Mouse (Mus musculus): ENCODE results near the gene Ggt5. TPM values are rescaled to one million over a fixed set of nuclear protein-coding genes. Genes with fewer than 3 reads are reported as not detected.
"Not testable (repeated sequence)": the region's sequence is repeated elsewhere in the genome, so short reads cannot be mapped to it uniquely, and the experiment has no call there.

Ggt5 gene
- polyA plus RNA-seq, 1 experiment from 2014 or later: 0.22 TPM

GRCm38 (mm10) chr10:75562596-75562995 is 26.5 kb upstream of the Ggt5 start:
- WGBS: 76% methylated on average over 8 of the region's 8 CpGs
- H3K27me3 ChIP-seq (ENCODE audit: control insufficient read depth, insufficient read depth, low read length): peaks cover 10% of the 10 kb centered on the region
- no peak overlapping the region for H3K27ac ChIP-seq (replicated peaks; ENCODE audit: low read depth, low read length)

GRCm38 (mm10) chr10:75564687-75565265 is 24.4 kb upstream of the Ggt5 start:
- H3K36me3 ChIP-seq (replicated peaks; ENCODE audit: control insufficient read depth, insufficient read depth, low read depth, low read length): no peaks in the 10 kb centered on the region
- no peak for DNase-seq (ENCODE audit: low spot score)
- no peak overlapping the region for H3K27ac ChIP-seq (replicated peaks; ENCODE audit: low read depth, low read length)
- no peaks in the 10 kb centered on the region for H3K9me3 ChIP-seq (replicated peaks; ENCODE audit: control insufficient read depth, low read length)
- H3K4me1 ChIP-seq (ENCODE audit: control insufficient read depth, insufficient read depth, low read length): peaks cover 10% of the 10 kb centered on the region
- no peak for ATAC-seq (replicated peaks; ENCODE audit: insufficient number of reproducible peaks, low FRiP score, low TSS enrichment, low read depth)
- H3K4me2 ChIP-seq (ENCODE audit: low read depth, low read length): no peak overlapping the region
- peaks cover 8% of the 10 kb centered on the region; the same call in 1 of the 2 replicates for H3K27me3 ChIP-seq (ENCODE audit: control insufficient read depth, insufficient read depth, low read length)
- no peak overlapping the region for H3K9ac ChIP-seq (replicated peaks; ENCODE audit: low read length)
- no peak overlapping the region for H3K4me3 ChIP-seq (ENCODE audit: low read depth, low read length)
- WGBS: 78% methylated on average over 12 of the region's 12 CpGs

More at GRCm38 (mm10) chr10:75562596-75562995, 26.5 kb upstream of the Ggt5 start:
- H3K9me3 ChIP-seq (replicated peaks; ENCODE audit: control insufficient read depth, low read length): no peaks in the 10 kb centered on the region
- ATAC-seq (replicated peaks; ENCODE audit: insufficient number of reproducible peaks, low FRiP score, low TSS enrichment, low read depth) (no peak), DNase-seq (ENCODE audit: low spot score) (no peak)
- no peak overlapping the region for H3K9ac ChIP-seq (replicated peaks; ENCODE audit: low read length)
- no peak overlapping the region for H3K4me3 ChIP-seq (ENCODE audit: low read depth, low read length)
- peaks cover 10% of the 10 kb centered on the region for H3K4me1 ChIP-seq (ENCODE audit: control insufficient read depth, insufficient read depth, low read length)
- no peaks in the 10 kb centered on the region for H3K36me3 ChIP-seq (replicated peaks; ENCODE audit: control insufficient read depth, insufficient read depth, low read depth, low read length)
- H3K4me2 ChIP-seq (ENCODE audit: low read depth, low read length): no peak overlapping the region

- H3K4me2 ChIP-seq (ENCODE audit: low read depth, low read length): no peak overlapping the region
- H3K4me3 ChIP-seq (ENCODE audit: low read depth, low read length): no peak overlapping the region
- WGBS: 59% methylated on average over 6 of the region's 6 CpGs
- no peak overlapping the region for H3K27ac ChIP-seq (replicated peaks; ENCODE audit: low read depth, low read length)
- H3K27me3 ChIP-seq (ENCODE audit: control insufficient read depth, insufficient read depth, low read length): peaks cover 2% of the 10 kb centered on the region; the same call in 1 of the 2 replicates
- H3K4me1 ChIP-seq (ENCODE audit: control insufficient read depth, insufficient read depth, low read length): peaks cover 5% of the 10 kb centered on the region
- H3K36me3 ChIP-seq (replicated peaks; ENCODE audit: control insufficient read depth, insufficient read depth, low read depth, low read length): no peaks in the 10 kb centered on the region
- DNase-seq (ENCODE audit: low spot score) (no peak), ATAC-seq (replicated peaks; ENCODE audit: insufficient number of reproducible peaks, low FRiP score, low TSS enrichment, low read depth) (no peak)
- H3K9me3 ChIP-seq (replicated peaks; ENCODE audit: control insufficient read depth, low read length): no peaks in the 10 kb centered on the region
- H3K9ac ChIP-seq (replicated peaks; ENCODE audit: low read length): no peak overlapping the region
Observed at GRCm38 (mm10) chr10:75565436-75565835, 23.7 kb upstream of the Ggt5 start.

- no peak overlapping the region for H3K4me2 ChIP-seq (ENCODE audit: low read depth, low read length)
- H3K4me3 ChIP-seq (ENCODE audit: low read depth, low read length): no peak overlapping the region
- ATAC-seq (replicated peaks; ENCODE audit: insufficient number of reproducible peaks, low FRiP score, low TSS enrichment, low read depth) (no peak), DNase-seq (ENCODE audit: low spot score) (no peak)
- H3K27me3 ChIP-seq (ENCODE audit: control insufficient read depth, insufficient read depth, low read length): peaks cover 2% of the 10 kb centered on the region; the same call in 1 of the 2 replicates
- no peak overlapping the region for H3K27ac ChIP-seq (replicated peaks; ENCODE audit: low read depth, low read length)
- peaks cover under 1% of the 10 kb centered on the region; the same call in 1 of the 2 replicates for H3K4me1 ChIP-seq (ENCODE audit: control insufficient read depth, insufficient read depth, low read length)
- H3K36me3 ChIP-seq (replicated peaks; ENCODE audit: control insufficient read depth, insufficient read depth, low read depth, low read length): no peaks in the 10 kb centered on the region
- no peaks in the 10 kb centered on the region for H3K9me3 ChIP-seq (replicated peaks; ENCODE audit: control insufficient read depth, low read length)
- no peak overlapping the region for H3K9ac ChIP-seq (replicated peaks; ENCODE audit: low read length)
- 82% methylated on average over 7 of the region's 7 CpGs for WGBS
Observed at GRCm38 (mm10) chr10:75565906-75566305, 23.2 kb upstream of the Ggt5 start.

- Histone ChIP-seq H3K4me3 (ENCODE audit: low read depth, low read length) (no peak overlapping the region), H3K4me2 (ENCODE audit: low read depth, low read length) (no peak overlapping the region), H3K36me3 (replicated peaks; ENCODE audit: control insufficient read depth, insufficient read depth, low read depth, low read length) (no peaks in the 10 kb centered on the region), H3K9ac (replicated peaks; ENCODE audit: low read length) (no peak overlapping the region), H3K9me3 (replicated peaks; ENCODE audit: control insufficient read depth, low read length) (no peaks in the 10 kb centered on the region), H3K27ac (replicated peaks; ENCODE audit: low read depth, low read length) (no peak overlapping the region), H3K27me3 (ENCODE audit: control insufficient read depth, insufficient read depth, low read length) (no peaks in the 10 kb centered on the region), H3K4me1 (ENCODE audit: control insufficient read depth, insufficient read depth, low read length) (no peaks in the 10 kb centered on the region)
- ATAC-seq (replicated peaks; ENCODE audit: insufficient number of reproducible peaks, low FRiP score, low TSS enrichment, low read depth) (no peak), DNase-seq (ENCODE audit: low spot score) (no peak)
- 79% methylated on average over 5 of the region's 5 CpGs for WGBS
Observed at GRCm38 (mm10) chr10:75566321-75566720, 22.8 kb upstream of the Ggt5 start.

- not testable (repeated sequence) for ATAC-seq (replicated peaks; ENCODE audit: insufficient number of reproducible peaks, low FRiP score, low TSS enrichment, low read depth); H3K4me3 ChIP-seq (ENCODE audit: low read depth, low read length); H3K9me3 ChIP-seq (replicated peaks; ENCODE audit: control insufficient read depth, low read length); H3K4me2 ChIP-seq (ENCODE audit: low read depth, low read length); H3K27me3 ChIP-seq (ENCODE audit: control insufficient read depth, insufficient read depth, low read length); DNase-seq (ENCODE audit: low spot score); H3K27ac ChIP-seq (replicated peaks; ENCODE audit: low read depth, low read length); H3K9ac ChIP-seq (replicated peaks; ENCODE audit: low read length); H3K36me3 ChIP-seq (replicated peaks; ENCODE audit: control insufficient read depth, insufficient read depth, low read depth, low read length); H3K4me1 ChIP-seq (ENCODE audit: control insufficient read depth, insufficient read depth, low read length)
- WGBS: 81% methylated on average over 2 of the region's 2 CpGs
Observed at GRCm38 (mm10) chr10:75566765-75567164, 22.4 kb upstream of the Ggt5 start.

GRCm38 (mm10) chr10:75568029-75568428 is 21.1 kb upstream of the Ggt5 start:
- no peaks in the 10 kb centered on the region for H3K9me3 ChIP-seq (replicated peaks; ENCODE audit: control insufficient read depth, low read length)

GRCm38 (mm10) chr10:75568441-75568840 is 20.7 kb upstream of the Ggt5 start:
- H3K9ac ChIP-seq (replicated peaks; ENCODE audit: low read length): no peak overlapping the region
- H3K27me3 ChIP-seq (ENCODE audit: control insufficient read depth, insufficient read depth, low read length): no peaks in the 10 kb centered on the region
- DNase-seq (ENCODE audit: low spot score) (no peak), ATAC-seq (replicated peaks; ENCODE audit: insufficient number of reproducible peaks, low FRiP score, low TSS enrichment, low read depth) (no peak)
- WGBS: 2% methylated on average over 11 of the region's 11 CpGs
- no peak overlapping the region for H3K4me3 ChIP-seq (ENCODE audit: low read depth, low read length)
- H3K27ac ChIP-seq (replicated peaks; ENCODE audit: low read depth, low read length): no peak overlapping the region
- no peaks in the 10 kb centered on the region for H3K36me3 ChIP-seq (replicated peaks; ENCODE audit: control insufficient read depth, insufficient read depth, low read depth, low read length)
- H3K4me2 ChIP-seq (ENCODE audit: low read depth, low read length): no peak overlapping the region
- H3K9me3 ChIP-seq (replicated peaks; ENCODE audit: control insufficient read depth, low read length): no peaks in the 10 kb centered on the region
- H3K4me1 ChIP-seq (ENCODE audit: control insufficient read depth, insufficient read depth, low read length): no peaks in the 10 kb centered on the region

More at GRCm38 (mm10) chr10:75568029-75568428, 21.1 kb upstream of the Ggt5 start:
- WGBS: 37% methylated on average over 5 of the region's 5 CpGs
- no peak for ATAC-seq (replicated peaks; ENCODE audit: insufficient number of reproducible peaks, low FRiP score, low TSS enrichment, low read depth)
- Histone ChIP-seq H3K4me2 (ENCODE audit: low read depth, low read length) (no peak overlapping the region), H3K4me3 (ENCODE audit: low read depth, low read length) (no peak overlapping the region), H3K4me1 (ENCODE audit: control insufficient read depth, insufficient read depth, low read length) (no peaks in the 10 kb centered on the region), H3K36me3 (replicated peaks; ENCODE audit: control insufficient read depth, insufficient read depth, low read depth, low read length) (no peaks in the 10 kb centered on the region), H3K27ac (replicated peaks; ENCODE audit: low read depth, low read length) (no peak overlapping the region), H3K27me3 (ENCODE audit: control insufficient read depth, insufficient read depth, low read length) (no peaks in the 10 kb centered on the region), H3K9ac (replicated peaks; ENCODE audit: low read length) (no peak overlapping the region)
- no peak for DNase-seq (ENCODE audit: low spot score)

Data from embryonic facial prominence, embryonic 11.5 days (tissue).